Mouse (Mus musculus) erythroblast, embryonic 14.5 days (primary cell): Measurements from ENCODE around the gene Mtmr2.

Experiments
- GATA1 ChIP-seq: IDR thresholded peaks from 2 replicates; pipeline ENCODE4 v1.6.1; 2012; ENCODE audit warnings: low read length, inconsistent platforms, mixed read lengths
- TAL1 ChIP-seq: IDR thresholded peaks from 3 replicates; pipeline ENCODE4 v1.6.1; 2012; ENCODE audit warnings: low read length, inconsistent platforms, mixed read lengths

DNA sequence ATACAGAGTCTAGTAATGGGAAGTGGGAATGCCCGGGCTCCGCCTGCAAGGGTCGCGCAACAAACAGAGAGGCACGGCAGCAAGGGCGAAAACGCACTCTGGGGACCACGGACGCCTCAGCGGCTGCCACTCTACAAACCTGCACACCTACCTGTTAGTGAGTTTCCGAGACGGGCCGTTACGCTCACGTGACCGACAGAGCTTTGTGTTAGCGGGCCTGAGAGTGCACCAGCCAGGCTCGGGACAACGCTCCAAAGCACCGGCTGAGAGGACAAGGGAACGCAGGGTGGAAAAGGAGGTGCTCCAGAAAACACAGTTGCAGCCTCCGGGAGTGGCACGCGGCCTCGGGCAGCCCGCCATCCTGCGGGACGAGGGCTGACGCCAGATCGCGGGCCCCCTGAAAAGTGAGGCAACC lies 78.2 kb downstream of the Mtmr2 start:
- no peak for TF ChIP-seq TAL1
- TF ChIP-seq GATA1, result no peak
